Comparison of ENCODE assay signal across 1 mouse cellular context in genomic region chr10:81553232-81553631, GRCm38 (mm10).
TF ChIP-seq lines count a peak whose summit lies in the region.

No protein-coding gene starts in this region.

TF ChIP-seq in CH12.LX, 34 proteins besides CTCF, POLR2A, EP300 and RAD21:
- TF ChIP-seq CHD2 (IDR thresholded peaks at IDR 0.05; ENCODE audit: low read length) (no peak), JUN (IDR thresholded peaks at IDR 0.05; ENCODE audit: insufficient read depth, low read depth, low read length) (no peak), UBTF (IDR thresholded peaks at IDR 0.05; ENCODE audit: low read depth, low read length) (no peak), ZNF384 (IDR thresholded peaks at IDR 0.05; ENCODE audit: low read depth, low read length) (peak; percentile 44; the same call in 1 of the 2 replicates), MEF2A (IDR thresholded peaks at IDR 0.05; ENCODE audit: borderline replicate concordance, low read depth, low read length) (no peak), MAX (IDR thresholded peaks at IDR 0.05; ENCODE audit: low read length) (no peak), HCFC1 (IDR thresholded peaks at IDR 0.05; ENCODE audit: low read depth, low read length) (no peak), PAX5 (IDR thresholded peaks at IDR 0.05; ENCODE audit: low read length) (no peak), JUND (conservative IDR thresholded peaks at IDR 0.05; ENCODE audit: low read depth, low read length) (no peak), SMC3 (IDR thresholded peaks at IDR 0.05; ENCODE audit: low read depth, low read length) (peak; percentile 33), ETS1 (conservative IDR thresholded peaks at IDR 0.05; ENCODE audit: low read depth, low read length) (no peak), MAFK (IDR thresholded peaks at IDR 0.05; ENCODE audit: insufficient replicate concordance, low read length) (no peak), ELF1 (IDR thresholded peaks at IDR 0.05; ENCODE audit: low read depth, low read length) (no peak)
